Mouse (Mus musculus) forebrain, embryonic 14.5 days (tissue): ENCODE data around the gene Sfmbt2. TPM values are rescaled to one million over a fixed set of nuclear protein-coding genes. Genes with fewer than 3 reads are reported as not detected.

Experiments
- ATAC-seq: fragments of 200-750 bp; cut with Nextera tagmentation; 2 replicates; pipeline ENCODE4 v1.8.0; 2017; ENCODE audit warnings: mild to moderate bottlenecking, moderate library complexity
- DNase-seq: peaks from one replicate; pipeline ENCODE4 v3.0.0-alpha.2; 2015; ENCODE audit warnings: low spot score
- H3K27ac ChIP-seq: fragments of 300-500 bp; sonication (generic); 2 replicates; pipeline ENCODE4 v1.5.1; 2014; ENCODE audit warnings: low read depth, mild to moderate bottlenecking, control low read depth, low read length, moderate library complexity
- H3K27me3 ChIP-seq: fragments of 300-500 bp; sonication (generic); replicated peaks from 2 replicates; pipeline ENCODE4 v1.6.1; 2014; ENCODE audit warnings: low read length, control low read depth, mixed read lengths; ENCODE audit not compliant: control insufficient read depth, insufficient read depth
- H3K36me3 ChIP-seq: fragments of 300-500 bp; sonication (generic); 2 replicates; pipeline ENCODE4 v1.6.1; 2014; ENCODE audit warnings: low read length, control low read depth; ENCODE audit not compliant: control insufficient read depth, insufficient read depth
- H3K4me1 ChIP-seq: fragments of 300-500 bp; sonication (generic); 2 replicates; pipeline ENCODE4 v1.6.1; 2014; ENCODE audit warnings: antibody characterized with exemption, low read length, control low read depth; ENCODE audit not compliant: control insufficient read depth, insufficient read depth
- H3K4me2 ChIP-seq: fragments of 300-500 bp; sonication (generic); 2 replicates; pipeline ENCODE4 v1.6.1; 2014; ENCODE audit warnings: mild to moderate bottlenecking, control low read depth, low read length
- H3K4me3 ChIP-seq: fragments of 300-500 bp; sonication (generic); 2 replicates; pipeline ENCODE4 v1.5.1; 2014; ENCODE audit warnings: low read depth, low read length, control low read depth
- H3K9ac ChIP-seq: fragments of 300-500 bp; sonication (generic); 2 replicates; pipeline ENCODE4 v1.6.1; 2014; ENCODE audit warnings: mild to moderate bottlenecking, low read length, control low read depth, moderate library complexity
- H3K9me3 ChIP-seq: fragments of 300-500 bp; sonication (generic); replicated peaks from 2 replicates; pipeline ENCODE4 v1.6.1; 2016; ENCODE audit warnings: low read length, control low read depth, mixed read lengths; ENCODE audit not compliant: control insufficient read depth
- WGBS: fragments of 180-500 bp; shearing (Covaris S2); extraction: QIAGEN DNeasy Blood & Tissue Kit; methylation state at CpG from one replicate; pipeline ENCODE4 v1.1.7; 2014; 5-methylcytosine and 5-hydroxymethylcytosine counted together
- polyA plus RNA-seq: library from polyadenylated mRNA; unstranded; fragments of >200 nt; fragmentation: Nextera tagmentation; extraction: Ambion mirVana; gene quantifications from 2 replicates; pipeline ENCODE4 v1.2.1, GENCODE M21; 2014

Gene Sfmbt2
- 1.8 and 2.2 TPM in 2 replicates for polyA plus RNA-seq

DNA sequence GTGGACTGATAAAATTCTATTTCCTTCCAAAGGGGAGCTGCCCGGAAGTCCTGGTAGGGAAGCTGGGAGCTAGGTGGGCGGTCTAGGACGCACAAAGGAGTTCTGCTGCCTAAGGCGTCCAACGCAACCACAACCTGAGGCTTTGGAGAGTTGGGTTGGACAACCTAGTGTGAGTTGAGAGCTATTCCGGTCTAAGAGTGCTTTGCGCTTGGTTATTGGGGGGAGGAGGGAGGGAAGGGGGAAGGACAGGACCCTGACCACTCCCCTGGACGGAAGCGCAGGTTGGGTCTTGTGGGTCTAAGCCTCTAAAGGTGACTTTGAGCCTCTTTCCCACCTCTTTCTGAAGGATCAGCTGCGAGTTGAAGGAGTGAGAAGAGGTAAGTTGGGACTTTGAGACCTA is at the start of gene Sfmbt2:
TSS of gene Sfmbt2 (plus strand) at position 335 of the 400 bp plus-strand sequence.
- Histone ChIP-seq H3K9me3 (no peaks in the 10 kb centered on the region), H3K4me2 (no peak within 1 kb of the TSS), H3K36me3 (no peaks in the 10 kb centered on the region), H3K4me1 (peaks cover 11% of the 10 kb centered on the region), H3K4me3 (no peak within 1 kb of the TSS), H3K27ac (no peak within 1 kb of the TSS), H3K9ac (no peak within 1 kb of the TSS), H3K27me3 (peaks cover 60% of the 10 kb centered on the region)
- no peak for DNase-seq
- under 1% methylated on average over 10 of the region's 10 CpGs for WGBS
- no peak for ATAC-seq

DNA sequence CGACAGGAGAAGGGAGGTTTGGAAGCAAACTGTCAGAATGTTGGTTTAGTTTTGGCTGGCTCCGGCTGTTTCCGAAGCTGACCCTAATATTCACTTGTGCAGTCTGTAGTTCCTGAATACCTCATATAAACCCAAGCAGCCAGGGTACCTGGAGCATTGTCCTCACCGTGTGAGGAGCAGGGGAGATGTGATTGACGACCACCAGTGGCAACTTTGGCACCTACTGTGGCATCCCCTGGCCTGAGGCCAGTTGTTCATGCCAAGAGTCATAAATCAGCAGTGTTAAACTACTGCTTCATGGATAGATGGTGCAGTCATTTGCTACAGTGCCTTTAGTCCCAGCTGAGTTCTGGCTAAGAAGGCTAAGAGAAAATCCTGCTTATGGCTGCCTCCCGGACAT is 49.2 kb upstream of the Sfmbt2 start:
- Histone ChIP-seq H3K27me3 (no peaks in the 10 kb centered on the region), H3K27ac (no peak overlapping the region), H3K36me3 (no peaks in the 10 kb centered on the region), H3K4me2 (no peak overlapping the region), H3K4me3 (no peak overlapping the region), H3K9ac (no peak overlapping the region), H3K9me3 (no peaks in the 10 kb centered on the region), H3K4me1 (no peaks in the 10 kb centered on the region)
- no peak for ATAC-seq
- 79% methylated on average over 6 of the region's 6 CpGs for WGBS
- no peak for DNase-seq

DNA sequence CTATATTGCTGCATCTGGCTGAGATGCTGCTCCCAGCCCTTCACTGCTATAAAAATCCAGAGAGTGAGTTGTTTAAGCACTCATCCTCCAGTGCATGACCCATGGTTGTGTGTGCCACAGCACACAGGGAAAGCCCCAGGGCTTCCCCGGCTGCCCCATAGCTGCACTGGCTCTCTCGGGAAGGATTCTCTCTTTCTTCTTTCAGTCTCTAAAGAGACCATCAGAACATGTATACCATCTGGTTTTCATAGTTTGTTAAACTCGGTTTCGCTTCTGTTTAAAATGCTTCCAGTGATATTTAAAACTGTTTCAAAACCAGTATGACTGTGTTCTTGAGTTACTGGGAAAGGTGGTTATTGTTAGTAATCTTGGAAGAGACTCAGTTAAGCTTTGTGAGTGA is 47.1 kb upstream of the Sfmbt2 start:
- 89% methylated on average over 4 of the region's 4 CpGs for WGBS
- H3K36me3 ChIP-seq, result no peaks in the 10 kb centered on the region
- ATAC-seq (no peak), DNase-seq (no peak)
- H3K27me3 ChIP-seq, result no peaks in the 10 kb centered on the region
- no peaks in the 10 kb centered on the region for H3K4me1 ChIP-seq
- H3K9ac ChIP-seq, result no peak overlapping the region
- H3K4me2 ChIP-seq, result no peak overlapping the region
- no peaks in the 10 kb centered on the region for H3K9me3 ChIP-seq
- H3K27ac ChIP-seq, result no peak overlapping the region
- no peak overlapping the region for H3K4me3 ChIP-seq

DNA sequence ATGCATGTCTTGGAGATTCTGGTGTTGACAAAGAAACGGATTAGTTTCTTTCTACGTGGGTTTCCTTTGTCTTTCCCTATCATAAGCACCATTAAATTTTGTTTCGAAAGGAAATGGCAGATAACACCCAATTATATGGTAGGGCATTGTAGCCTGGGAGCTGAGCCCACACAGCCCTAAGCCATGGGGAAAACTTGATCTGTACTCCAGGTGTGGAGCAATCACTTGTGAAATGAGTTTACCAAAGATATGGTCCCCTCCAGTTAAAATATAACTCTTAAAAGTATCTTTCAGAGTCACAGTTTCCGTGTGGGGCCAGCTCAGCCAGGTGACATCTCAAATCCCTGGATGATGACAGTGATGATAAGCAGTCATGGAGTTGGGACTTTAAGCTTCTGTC is 45.3 kb upstream of the Sfmbt2 start:
- ATAC-seq (no peak), DNase-seq (no peak)
- Histone ChIP-seq H3K27ac (no peak overlapping the region), H3K27me3 (no peaks in the 10 kb centered on the region), H3K4me3 (no peak overlapping the region), H3K9ac (no peak overlapping the region), H3K36me3 (no peaks in the 10 kb centered on the region), H3K4me2 (no peak overlapping the region), H3K9me3 (no peaks in the 10 kb centered on the region), H3K4me1 (no peaks in the 10 kb centered on the region)
- WGBS, result 79% methylated on average over 4 of the region's 4 CpGs

DNA sequence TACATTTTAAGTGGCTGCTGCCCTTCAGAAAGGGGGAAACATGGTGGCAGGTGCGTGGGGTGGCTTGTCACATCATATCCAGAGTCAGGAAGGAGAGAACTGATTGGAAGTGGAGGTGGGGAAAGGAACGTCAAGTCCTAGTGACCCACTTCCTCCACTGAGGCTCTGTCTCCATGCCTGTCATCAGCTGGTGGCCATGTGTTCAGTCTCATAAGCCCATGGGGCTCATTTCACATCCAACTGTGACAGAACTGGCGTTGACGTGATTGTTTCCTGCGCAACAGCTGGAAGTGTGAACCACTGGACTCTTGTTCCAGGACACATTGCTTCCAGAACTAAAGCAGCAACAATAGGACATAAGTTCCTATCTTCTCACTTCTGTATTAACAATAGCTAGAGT is 40.1 kb upstream of the Sfmbt2 start:
- H3K9ac ChIP-seq, result no peak overlapping the region
- WGBS, result 87% methylated on average over 5 of the region's 5 CpGs
- no peaks in the 10 kb centered on the region for H3K4me1 ChIP-seq
- no peak overlapping the region for H3K27ac ChIP-seq
- H3K9me3 ChIP-seq, result no peaks in the 10 kb centered on the region
- no peaks in the 10 kb centered on the region for H3K36me3 ChIP-seq
- ATAC-seq (no peak), DNase-seq (no peak)
- no peak overlapping the region for H3K4me3 ChIP-seq
- 0 out of 2 replicates have a peak, but pooled peaks cover 8% of the 10 kb centered on the region for H3K27me3 ChIP-seq
- H3K4me2 ChIP-seq, result no peak overlapping the region

DNA sequence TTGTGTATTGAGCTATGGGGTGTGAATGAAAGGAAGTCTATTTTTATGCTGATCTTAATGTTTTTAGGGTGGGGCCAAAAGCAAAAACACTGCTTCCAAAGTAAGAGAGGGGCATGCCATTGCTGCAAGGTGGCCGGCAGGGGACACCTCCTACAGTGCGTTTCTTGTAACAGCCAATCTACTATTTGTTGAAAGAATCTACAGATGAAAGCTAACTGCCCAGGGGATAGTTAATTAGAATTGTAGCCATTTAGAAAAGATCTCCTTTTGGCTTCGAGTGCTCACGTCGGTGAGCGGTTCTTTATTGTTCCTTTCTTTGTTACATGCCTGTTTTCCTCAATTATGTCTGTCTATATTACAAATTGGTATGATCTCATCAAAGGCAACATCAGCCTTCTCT is 36.0 kb upstream of the Sfmbt2 start:
- ATAC-seq, result no peak
- WGBS, result 2% methylated on average over 6 of the region's 6 CpGs
- Histone ChIP-seq H3K36me3 (no peaks in the 10 kb centered on the region), H3K9me3 (no peaks in the 10 kb centered on the region), H3K4me2 (no peak overlapping the region), H3K4me3 (no peak overlapping the region), H3K27me3 (0 out of 2 replicates have a peak, but pooled peaks cover 8% of the 10 kb centered on the region), H3K9ac (no peak overlapping the region), H3K27ac (no peak overlapping the region), H3K4me1 (no peaks in the 10 kb centered on the region)
- DNase-seq, result peak; percentile 14

DNA sequence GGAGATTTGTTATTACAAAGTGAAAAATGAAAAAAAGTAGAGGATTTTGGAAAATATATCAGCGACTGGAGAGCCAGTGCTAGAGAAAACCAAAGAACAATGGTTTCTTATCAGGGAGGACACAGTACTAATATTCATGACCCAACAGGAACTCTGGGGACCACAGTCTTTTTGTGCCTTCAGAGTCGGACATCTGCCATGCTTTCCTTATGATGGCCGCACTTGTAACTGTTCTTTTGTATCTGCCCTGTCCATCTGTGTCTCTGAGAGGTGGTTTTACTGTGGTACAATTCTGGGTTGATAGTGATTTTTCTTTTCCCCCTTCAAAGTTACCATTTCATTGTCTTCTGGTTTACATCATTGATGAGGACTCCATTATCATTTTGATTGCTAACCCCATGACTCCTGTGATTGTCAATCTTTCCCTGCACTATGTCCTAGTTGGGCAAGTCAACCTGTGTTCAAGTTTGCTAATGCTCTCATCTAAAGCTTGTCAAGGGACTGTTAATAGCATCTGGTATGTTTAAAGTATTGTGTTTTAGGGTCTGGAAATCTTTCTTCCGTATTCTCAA is 35.2 kb upstream of the Sfmbt2 start:
- 0 out of 2 replicates have a peak, but pooled peaks cover 8% of the 10 kb centered on the region for H3K27me3 ChIP-seq
- H3K4me2 ChIP-seq, result no peak overlapping the region
- H3K9ac ChIP-seq, result no peak overlapping the region
- no peak overlapping the region for H3K27ac ChIP-seq
- ATAC-seq (no peak), DNase-seq (no peak)
- H3K9me3 ChIP-seq, result no peaks in the 10 kb centered on the region
- H3K36me3 ChIP-seq, result no peaks in the 10 kb centered on the region
- H3K4me1 ChIP-seq, result no peaks in the 10 kb centered on the region
- H3K4me3 ChIP-seq, result no peak overlapping the region
- 49% methylated on average over 4 of the region's 4 CpGs for WGBS

DNA sequence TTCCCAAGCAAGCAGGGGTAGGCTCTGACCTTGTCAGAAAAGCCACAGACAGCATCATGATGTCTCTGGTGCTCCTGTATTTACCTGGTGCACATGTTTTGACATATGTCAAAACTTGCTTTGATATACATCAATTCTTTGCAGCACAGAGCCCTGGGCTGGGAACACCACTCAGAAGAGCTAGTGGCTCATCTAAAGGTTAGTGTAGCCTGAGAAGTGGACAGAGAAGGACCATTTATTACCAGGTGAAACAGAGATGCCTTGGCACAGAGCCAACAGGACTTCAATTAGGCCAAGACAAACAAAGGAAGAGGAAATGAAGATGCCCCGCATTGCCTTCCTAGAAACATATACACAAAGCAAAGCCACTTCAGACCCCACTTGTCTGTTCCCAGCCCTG is 30.3 kb upstream of the Sfmbt2 start:
- H3K27me3 ChIP-seq, result no peaks in the 10 kb centered on the region
- no peaks in the 10 kb centered on the region for H3K4me1 ChIP-seq
- no peak for DNase-seq
- no peak overlapping the region for H3K4me2 ChIP-seq
- H3K9ac ChIP-seq, result no peak overlapping the region
- no peak overlapping the region for H3K27ac ChIP-seq
- H3K4me3 ChIP-seq, result no peak overlapping the region
- no peaks in the 10 kb centered on the region for H3K9me3 ChIP-seq
- 81% methylated on average over 1 of the region's 1 CpGs for WGBS
- no peaks in the 10 kb centered on the region for H3K36me3 ChIP-seq
- no peak for ATAC-seq

DNA sequence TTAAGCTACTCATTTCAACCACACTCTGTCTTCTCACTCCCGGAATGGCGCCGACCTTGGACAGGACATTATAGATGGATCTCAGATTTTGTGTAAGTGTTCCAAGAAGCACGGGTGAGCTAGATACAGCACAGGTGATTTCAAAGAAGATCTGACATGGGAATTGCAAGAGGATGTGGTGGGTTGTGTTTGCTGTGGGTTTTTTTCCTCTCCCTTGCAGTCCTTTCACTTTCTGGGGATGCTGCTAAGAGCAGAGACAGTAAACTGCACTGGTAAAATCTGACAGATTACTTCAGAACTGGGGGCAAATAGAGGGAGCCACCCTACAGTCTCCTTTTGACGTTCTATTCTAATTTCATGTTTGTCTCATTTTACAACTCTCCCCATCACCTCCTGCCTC is 26.8 kb upstream of the Sfmbt2 start:
- DNase-seq (no peak), ATAC-seq (no peak)
- Histone ChIP-seq H3K4me3 (no peak overlapping the region), H3K9me3 (no peaks in the 10 kb centered on the region), H3K9ac (no peak overlapping the region), H3K27ac (no peak overlapping the region), H3K4me2 (no peak overlapping the region), H3K36me3 (no peaks in the 10 kb centered on the region), H3K4me1 (no peaks in the 10 kb centered on the region), H3K27me3 (no peaks in the 10 kb centered on the region)
- 90% methylated on average over 5 of the region's 5 CpGs for WGBS
